Mouse (Mus musculus) A20 (cell line): Measurements from ENCODE around the gene Gm5617.
"Not testable (repeated sequence)": the region's sequence is repeated elsewhere in the genome, so short reads cannot be mapped to it uniquely, and the experiment has no call there.

Experiments used
- DNase-seq: peaks from one replicate; pipeline ENCODE4 v3.0.0-alpha.2; 2011; ENCODE audit warnings: low read depth, low spot score

Gene Gm5617

GRCm38 (mm10) chr9:48494817-48495547 is at the start of gene Gm5617, which contains the start of gene Rbm7:
Gm5617 (plus strand) TSS chr9:48495442.
Rbm7 (minus strand) TSS chr9:48495299.
- DNase-seq: peak; percentile 95

- DNase-seq: peak; percentile 61
Measured at GRCm38 (mm10) chr9:48447783-48448209, 47.4 kb upstream of the Gm5617 start.

GRCm38 (mm10) chr9:48450066-48450465 is 45.2 kb upstream of the Gm5617 start:
- no peak for DNase-seq

GRCm38 (mm10) chr9:48455961-48456360 is 39.3 kb upstream of the Gm5617 start:
- DNase-seq: no peak

GRCm38 (mm10) chr9:48458879-48459278 is 36.4 kb upstream of the Gm5617 start:
- DNase-seq: peak; percentile 53

- DNase-seq: no peak
Measured at GRCm38 (mm10) chr9:48459391-48459790, 35.9 kb upstream of the Gm5617 start.

- DNase-seq: no peak
Measured at GRCm38 (mm10) chr9:48460720-48461119, 34.5 kb upstream of the Gm5617 start.

GRCm38 (mm10) chr9:48461545-48461944 is 33.7 kb upstream of the Gm5617 start:
- DNase-seq: no peak

GRCm38 (mm10) chr9:48465671-48466070 is 29.6 kb upstream of the Gm5617 start:
- DNase-seq: peak; percentile 48

GRCm38 (mm10) chr9:48466804-48467203 is 28.4 kb upstream of the Gm5617 start:
- DNase-seq: peak; percentile 67

GRCm38 (mm10) chr9:48467471-48467870 is 27.8 kb upstream of the Gm5617 start:
- not testable (repeated sequence) for DNase-seq

- no peak for DNase-seq
Measured at GRCm38 (mm10) chr9:48472441-48473025, 22.7 kb upstream of the Gm5617 start.

- DNase-seq: no peak
Measured at GRCm38 (mm10) chr9:48473131-48473530, 22.1 kb upstream of the Gm5617 start.

- no peak for DNase-seq
Measured at GRCm38 (mm10) chr9:48474367-48474766, 20.9 kb upstream of the Gm5617 start.

- DNase-seq: no peak
Measured at GRCm38 (mm10) chr9:48476236-48477165, 18.7 kb upstream of the Gm5617 start.

- DNase-seq: no peak
Measured at GRCm38 (mm10) chr9:48478808-48479207, 16.4 kb upstream of the Gm5617 start.

- no peak for DNase-seq
Measured at GRCm38 (mm10) chr9:48479838-48480410, 15.3 kb upstream of the Gm5617 start.

- peak; percentile 94 for DNase-seq
Measured at GRCm38 (mm10) chr9:48480411-48481213, 14.6 kb upstream of the Gm5617 start, which contains the start of gene Rexo2. Rexo2 (minus strand) TSS chr9:48480623.

GRCm38 (mm10) chr9:48481214-48482134 is 13.8 kb upstream of the Gm5617 start:
- no peak for DNase-seq

- DNase-seq: no peak
Measured at GRCm38 (mm10) chr9:48495548-48495932, 298 bp downstream of the Gm5617 start.
